Mouse (Mus musculus): ENCODE measurements around the gene Mia2. TPM values are rescaled to one million over a fixed set of nuclear protein-coding genes. Genes with fewer than 3 reads are reported as not detected.

The Mia2 gene
- total RNA-seq, 1 experiment from 2014 or later: 162 TPM

DNA sequence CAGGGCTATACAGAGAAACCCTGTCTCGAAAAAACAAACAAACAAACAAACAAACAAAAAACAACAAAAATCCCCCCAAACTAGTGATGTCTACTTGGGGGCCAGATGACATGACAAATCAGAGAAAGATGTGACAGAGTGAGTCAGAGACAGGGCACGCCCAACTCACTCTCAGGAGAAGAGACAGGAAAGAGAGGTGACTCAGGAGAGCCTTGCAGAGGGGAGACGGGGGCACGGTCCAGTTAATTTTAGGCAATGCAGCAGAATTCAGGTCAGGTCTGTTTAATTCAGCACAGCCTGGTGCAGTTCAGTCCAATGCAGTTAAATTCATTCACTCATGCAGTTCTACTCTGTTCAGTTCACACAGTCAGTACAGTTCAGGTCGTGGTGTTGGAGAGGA lies 9.4 kb upstream of the Mia2 start:
- ATAC-seq (replicated peaks; ENCODE audit: low read depth, poor library complexity, severe bottlenecking): no peak

DNA sequence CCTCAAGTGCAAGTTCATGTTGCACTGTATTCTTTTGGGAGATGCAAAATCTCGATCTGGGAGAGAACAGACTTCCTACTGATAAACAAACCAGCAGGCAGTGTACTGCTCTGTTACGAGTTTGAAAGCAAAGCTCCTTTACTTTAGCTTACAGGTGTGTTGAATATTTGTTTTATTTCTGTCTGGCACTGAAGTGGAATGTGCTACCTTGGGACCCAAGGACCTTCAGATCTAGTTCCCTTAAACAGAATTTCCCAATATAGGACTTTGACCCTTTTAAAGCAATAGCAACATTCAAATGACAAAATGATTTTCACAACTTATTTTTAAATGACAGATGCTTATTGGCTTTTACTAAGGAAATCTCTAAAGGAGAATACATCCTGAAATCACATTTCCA lies 2.1 kb upstream of the Mia2 start:
- ATAC-seq (replicated peaks; ENCODE audit: low read depth, poor library complexity, severe bottlenecking): no peak

DNA sequence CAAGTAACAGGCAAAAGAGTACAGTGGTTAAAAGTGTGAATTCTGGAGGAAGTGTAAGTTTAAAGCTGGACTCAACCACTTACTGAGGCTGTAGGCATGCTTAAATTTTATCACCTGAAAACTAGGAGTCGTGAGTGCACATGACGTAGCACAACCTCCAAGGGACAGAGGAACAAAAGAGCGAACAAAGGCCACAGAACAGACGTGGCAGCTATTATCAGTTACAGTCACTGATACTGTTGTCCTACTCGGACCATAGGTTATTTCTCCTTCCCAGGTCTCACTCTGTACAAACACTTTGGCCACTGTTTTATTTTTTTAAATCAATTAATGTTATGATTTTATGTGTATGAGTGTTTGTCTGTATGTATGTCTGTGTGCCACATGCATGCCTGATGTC lies 9.2 kb downstream of the Mia2 start:
- ATAC-seq (replicated peaks; ENCODE audit: low read depth, poor library complexity, severe bottlenecking): no peak

DNA sequence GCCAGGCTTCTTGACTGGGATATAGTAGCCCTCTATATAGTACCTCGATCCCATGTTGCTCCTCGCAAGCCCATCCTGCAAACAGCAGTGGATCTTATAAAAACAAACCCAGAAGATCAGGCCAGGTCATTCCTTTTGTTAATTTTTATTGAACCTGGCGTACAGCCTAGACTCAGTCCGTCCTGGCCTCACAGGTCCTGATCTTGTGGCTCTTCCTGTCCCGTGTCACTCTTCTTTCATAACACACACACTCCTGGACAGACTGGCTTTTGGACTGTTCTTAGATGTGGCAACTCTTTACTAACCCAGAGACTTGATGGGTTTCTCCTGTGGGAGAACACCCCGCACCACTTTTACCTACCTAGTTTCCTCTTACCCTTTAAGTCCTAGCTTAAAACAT lies 10.3 kb downstream of the Mia2 start:
- ATAC-seq (replicated peaks; ENCODE audit: low read depth, poor library complexity, severe bottlenecking): no peak

DNA sequence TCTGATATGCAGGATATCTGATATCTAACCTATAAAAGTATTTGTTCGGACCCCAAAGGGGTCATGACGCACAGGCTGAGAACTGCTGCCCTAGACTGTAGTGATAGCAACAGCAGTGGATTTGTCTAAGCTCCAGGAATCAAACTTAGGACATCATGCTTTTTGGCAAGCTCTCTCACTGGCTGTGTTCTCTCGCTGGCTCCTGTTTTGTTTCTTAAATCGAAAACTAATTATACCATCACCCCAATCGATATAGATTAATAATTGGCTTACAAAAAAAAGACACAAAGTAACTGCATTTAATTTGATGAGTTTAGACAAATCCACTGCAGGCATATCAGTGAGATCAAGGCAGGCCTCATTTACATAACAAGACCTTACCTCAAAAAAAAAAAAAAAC lies 10.9 kb downstream of the Mia2 start:
- no peak for ATAC-seq (replicated peaks; ENCODE audit: low read depth, poor library complexity, severe bottlenecking)

DNA sequence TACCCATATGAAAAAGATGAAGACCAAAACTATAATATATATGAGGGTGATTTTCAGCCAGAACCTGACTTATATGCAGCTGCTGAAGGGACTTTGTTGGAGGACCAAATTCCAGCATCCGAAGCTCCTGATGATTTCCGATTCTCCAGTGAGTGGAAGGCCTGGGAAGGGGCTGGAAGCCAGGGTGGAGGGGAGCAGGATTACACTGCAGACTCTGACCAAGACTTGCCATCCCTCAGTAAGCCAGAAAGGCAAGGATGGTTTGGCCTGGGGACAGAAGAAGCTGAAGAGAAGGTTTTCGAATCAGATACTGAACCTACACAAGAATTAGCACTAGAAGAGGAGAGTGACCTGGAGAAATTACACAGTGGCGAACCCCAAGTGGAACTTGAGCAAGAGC lies 12.3 kb downstream of the Mia2 start:
- no peak for ATAC-seq (replicated peaks; ENCODE audit: low read depth, poor library complexity, severe bottlenecking)

DNA sequence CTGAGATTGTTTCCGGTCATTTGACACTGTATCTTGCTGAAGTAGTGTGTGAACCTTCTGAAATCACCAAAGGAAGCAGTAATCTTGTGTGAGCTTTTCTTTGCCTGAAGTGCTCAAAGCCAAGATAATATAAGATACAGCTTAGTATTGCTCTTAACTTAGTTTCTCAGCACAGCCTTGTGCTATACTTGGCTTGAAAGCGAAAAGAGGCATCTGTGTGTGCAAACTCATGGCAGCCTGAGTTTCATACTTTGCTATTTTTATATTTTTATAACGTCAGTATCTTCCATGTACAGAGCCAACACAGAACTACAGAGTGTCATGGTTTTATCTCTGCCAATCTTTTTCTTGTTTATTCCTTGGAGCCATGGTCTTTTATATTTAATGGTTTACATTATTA lies 21.6 kb downstream of the Mia2 start:
- ATAC-seq (replicated peaks; ENCODE audit: low read depth, poor library complexity, severe bottlenecking): no peak

DNA sequence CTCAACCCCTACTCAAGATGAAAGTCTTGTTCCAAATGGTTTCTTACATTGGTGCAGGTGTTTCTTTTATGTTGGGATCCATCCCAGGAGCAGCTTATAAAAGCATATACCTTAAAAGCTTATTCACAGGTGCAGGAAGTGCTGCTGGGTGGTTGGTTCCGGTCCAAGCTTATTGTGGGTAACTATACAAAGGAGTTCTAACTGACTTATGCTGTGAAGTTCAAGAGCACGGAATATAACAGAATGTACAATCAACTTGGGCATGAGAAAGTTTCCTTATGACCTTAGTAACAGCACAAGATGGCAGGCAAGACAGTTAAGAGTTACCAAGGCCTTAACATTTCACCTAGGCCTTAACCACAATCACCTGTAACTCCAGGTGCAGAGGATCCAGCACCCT lies 29.8 kb downstream of the Mia2 start:
- ATAC-seq (replicated peaks; ENCODE audit: low read depth, poor library complexity, severe bottlenecking): no peak

DNA sequence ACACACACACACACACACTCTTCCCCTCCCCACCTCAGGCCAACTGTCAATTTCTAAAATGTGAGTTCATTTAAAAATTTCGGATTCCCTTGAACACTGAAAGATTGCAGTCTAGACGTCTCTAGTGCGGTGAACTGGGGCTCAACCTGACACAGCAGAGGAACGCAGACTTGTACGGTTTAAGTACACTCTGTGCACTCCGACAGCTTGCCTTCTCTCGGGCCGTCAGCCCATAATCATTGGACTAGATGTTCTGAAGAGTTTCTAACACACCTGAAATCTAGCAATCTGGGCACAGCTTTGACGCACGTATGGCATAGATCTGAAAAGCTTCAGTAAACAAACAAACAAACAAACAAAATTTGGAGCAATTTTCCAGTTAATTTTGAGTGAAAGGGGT lies 32.9 kb downstream of the Mia2 start:
- ATAC-seq (replicated peaks; ENCODE audit: low read depth, poor library complexity, severe bottlenecking): no peak

DNA sequence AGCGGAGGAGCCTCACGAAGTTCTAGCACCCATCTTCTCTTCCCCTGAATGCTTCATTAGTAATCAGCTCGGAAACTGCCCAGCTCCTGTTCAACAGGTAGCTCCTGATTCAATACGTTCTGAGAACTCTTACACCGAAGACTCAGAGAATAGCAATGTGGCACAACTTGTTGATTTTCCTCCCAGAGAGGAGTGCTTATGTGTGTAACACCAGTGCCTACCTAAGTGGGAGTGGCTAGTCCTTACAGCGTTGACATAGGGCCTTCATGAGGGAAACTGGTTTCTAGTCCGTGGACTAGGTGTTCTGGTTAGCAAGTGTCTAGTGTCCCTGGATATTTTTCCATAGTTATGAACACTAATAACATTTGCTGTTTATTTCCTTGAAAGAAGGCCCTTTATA lies 33.4 kb downstream of the Mia2 start:
- no peak for ATAC-seq (replicated peaks; ENCODE audit: low read depth, poor library complexity, severe bottlenecking)

DNA sequence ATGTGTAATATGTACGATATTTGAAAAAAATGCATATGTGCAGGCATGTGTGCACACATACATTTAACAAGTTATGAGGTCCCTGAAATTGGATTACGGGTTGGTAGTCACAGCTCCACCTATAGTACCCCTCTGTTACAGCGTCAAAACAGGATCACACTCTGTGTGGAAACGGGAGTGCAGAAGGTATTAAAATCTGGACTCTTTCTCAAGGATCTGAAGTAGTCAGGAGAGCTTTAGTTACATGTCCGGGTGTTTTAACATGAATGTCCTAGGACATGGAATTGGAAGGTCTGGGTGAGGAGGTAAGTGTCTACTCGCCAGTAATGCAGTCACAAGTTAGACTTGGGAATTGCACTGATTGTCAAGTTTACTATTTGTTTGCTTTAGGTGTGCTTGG lies 34.0 kb downstream of the Mia2 start:
- ATAC-seq (replicated peaks; ENCODE audit: low read depth, poor library complexity, severe bottlenecking): peak; percentile 21; the same call in 1 of the 2 replicates

DNA sequence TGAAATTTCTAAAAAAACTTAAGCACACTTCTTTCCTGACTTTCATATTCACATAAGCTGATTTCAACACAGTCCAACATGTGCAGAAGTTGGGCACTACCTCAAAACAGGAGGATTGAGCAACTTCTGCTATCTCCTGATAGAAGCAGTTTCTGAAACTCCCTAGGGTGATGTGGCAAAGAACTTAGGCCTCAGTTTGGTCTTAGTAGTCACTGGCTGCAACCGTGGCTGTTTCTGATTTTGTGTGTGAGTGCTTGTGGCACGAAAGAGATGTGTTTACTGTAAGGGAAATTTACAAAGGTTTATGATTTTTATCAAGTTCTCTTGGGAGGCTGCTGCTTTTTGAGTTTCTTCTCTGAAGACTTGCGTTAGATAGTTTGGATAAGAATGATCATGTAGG lies 34.6 kb downstream of the Mia2 start:
- peak; percentile 57 for ATAC-seq (replicated peaks; ENCODE audit: low read depth, poor library complexity, severe bottlenecking)

DNA sequence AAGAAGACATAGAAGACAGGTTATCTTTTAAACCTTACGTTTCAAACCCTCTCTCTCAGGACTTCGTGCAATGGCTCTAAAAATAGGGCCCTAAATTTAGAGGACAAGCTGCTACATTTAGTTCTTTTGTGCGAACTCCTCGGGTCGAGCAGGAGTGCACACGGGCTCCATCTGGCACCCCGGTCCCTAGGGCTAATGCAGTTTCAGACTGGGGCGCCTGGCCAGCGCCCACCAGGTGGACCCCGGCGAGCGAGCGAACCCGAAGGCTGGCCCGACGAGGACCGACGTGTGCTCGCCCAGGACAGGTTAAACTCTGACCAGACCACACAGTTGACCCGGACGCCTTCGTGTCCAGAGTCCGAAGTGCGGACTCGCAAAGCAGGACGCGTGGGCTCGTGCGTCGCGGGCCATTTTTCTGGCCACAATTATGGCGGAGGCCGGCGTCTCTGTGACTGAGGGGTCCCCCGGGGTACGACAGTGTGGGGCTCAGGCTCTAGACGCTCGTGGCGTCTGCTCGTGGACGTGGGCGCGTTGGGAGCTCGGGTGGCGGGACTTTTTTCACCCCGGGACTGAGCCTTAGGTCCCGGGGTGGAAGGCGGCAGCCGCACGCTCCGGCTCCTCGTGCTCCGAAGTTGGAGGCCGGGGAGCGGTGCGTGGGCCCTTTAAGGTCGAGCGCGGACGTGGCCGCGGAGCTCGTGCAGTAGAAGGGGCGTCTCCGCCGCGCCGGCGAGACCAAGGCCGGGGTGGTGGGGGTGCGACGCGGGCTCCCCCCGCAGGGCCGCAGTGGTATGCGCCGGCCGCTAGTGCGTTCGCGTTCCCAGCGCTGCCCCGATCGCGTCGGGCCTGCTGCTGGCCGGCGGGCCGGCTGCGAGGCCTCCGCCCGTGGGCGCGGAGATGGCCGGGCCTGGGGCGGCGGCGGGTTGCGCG lies 35.3 kb downstream of the Mia2 start:
- ATAC-seq (replicated peaks; ENCODE audit: low read depth, poor library complexity, severe bottlenecking): peak; percentile 77

DNA sequence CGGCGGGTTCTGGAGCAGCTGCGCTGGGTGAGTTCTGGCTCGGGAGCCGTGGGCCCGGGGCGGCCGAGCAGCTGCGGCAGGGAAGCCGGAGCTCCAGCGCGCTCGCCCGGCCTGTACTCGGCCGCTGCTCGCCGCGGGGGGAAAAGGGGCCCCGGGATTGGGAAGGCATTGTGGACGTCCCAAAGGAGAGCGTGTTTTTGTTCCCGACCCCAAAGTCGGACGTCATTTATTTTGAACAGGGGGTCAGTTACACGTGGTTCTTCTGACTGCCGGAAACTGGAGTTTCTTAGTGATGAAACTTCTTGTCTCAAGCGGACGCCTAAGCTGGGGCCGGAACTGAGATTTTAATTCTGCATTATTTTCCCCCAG lies 36.0 kb downstream of the Mia2 start:
- peak; percentile 13 for ATAC-seq (replicated peaks; ENCODE audit: low read depth, poor library complexity, severe bottlenecking)

DNA sequence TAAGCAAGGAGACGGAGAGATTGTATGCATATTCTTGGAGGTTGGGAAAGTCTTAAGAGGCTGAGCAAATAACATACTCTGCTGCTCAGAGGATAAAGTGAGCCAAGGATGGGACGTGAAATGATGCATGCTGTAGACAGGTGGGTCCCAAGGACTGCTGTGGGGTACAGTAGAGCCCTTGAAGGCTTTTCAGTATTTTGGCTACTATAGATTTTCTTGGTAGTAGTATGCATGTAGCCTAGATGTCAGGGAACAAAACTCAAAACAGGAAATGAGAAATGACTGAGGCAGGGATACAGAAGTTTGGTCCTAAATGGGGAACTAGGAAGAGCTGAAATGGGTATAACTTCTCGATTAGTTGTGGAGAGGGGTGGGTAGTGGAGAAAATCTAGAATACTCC lies 36.9 kb downstream of the Mia2 start:
- peak; percentile 7; the same call in 1 of the 2 replicates for ATAC-seq (replicated peaks; ENCODE audit: low read depth, poor library complexity, severe bottlenecking)

DNA sequence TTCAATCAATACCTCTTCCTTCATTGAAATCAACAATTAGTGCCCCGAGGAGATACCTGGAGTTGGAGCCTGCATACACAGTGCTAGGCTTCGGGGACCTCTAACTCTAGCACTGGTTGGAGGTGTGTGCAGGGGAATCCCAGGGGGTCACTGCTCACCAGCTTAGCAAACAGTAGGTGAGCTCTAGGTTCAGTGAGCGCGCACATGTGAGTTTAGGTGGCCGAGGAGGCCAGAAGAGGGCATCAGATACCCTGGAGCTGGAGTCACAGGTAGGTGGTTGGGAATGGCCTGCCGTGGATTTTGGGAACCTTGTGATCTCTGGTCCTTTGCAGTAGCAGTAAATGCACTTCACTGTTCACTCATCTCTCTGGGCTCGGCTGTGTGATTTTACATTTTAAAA lies 37.3 kb downstream of the Mia2 start:
- no peak for ATAC-seq (replicated peaks; ENCODE audit: low read depth, poor library complexity, severe bottlenecking)

DNA sequence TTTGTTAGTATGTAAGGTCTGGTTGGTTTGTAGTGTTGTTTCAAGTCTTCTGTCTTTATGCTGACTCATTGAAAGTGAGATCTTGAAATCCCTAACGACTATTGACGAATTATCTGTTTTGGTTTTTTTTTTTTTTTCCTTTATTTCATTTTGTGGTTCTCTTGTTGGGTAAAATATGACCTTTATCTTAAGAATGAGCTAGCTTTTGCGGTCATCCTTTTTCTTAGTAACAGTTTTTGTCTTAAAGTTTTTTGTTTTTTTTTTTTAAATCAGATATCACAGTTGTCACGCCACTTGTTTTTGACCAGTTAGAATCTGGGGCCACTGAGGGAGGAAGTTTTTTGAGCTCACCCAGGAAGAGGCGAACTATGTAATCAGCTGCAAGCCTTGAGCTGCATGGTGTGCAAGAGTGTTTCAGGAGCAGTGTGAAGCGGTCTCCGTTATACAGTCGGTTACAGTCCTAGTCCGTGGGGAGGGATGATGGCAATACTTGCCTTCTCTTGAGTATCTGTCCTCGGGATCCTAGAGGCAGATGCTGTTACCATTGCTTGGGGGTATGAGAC lies 37.9 kb downstream of the Mia2 start:
- no peak for ATAC-seq (replicated peaks; ENCODE audit: low read depth, poor library complexity, severe bottlenecking)

DNA sequence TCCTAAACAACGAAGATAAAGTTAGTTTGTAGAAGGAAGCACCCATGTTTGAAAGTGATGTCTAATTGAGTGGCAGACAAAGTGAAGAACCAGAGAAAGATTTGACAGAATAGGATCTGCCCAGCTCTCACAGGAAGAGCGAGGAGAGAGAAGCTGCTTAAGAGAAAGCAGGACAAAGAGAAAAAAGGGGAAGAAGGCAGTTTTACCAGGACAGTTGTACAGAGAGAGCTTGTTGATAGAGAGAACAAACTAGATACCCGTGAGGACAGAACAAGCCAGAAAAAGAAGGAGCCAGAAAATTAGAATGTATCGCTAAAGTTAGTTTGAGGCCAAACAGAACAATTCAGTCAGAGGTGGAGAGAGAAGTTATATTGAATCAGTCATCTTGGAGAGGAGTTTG lies 39.5 kb downstream of the Mia2 start:
- no peak for ATAC-seq (replicated peaks; ENCODE audit: low read depth, poor library complexity, severe bottlenecking)

DNA sequence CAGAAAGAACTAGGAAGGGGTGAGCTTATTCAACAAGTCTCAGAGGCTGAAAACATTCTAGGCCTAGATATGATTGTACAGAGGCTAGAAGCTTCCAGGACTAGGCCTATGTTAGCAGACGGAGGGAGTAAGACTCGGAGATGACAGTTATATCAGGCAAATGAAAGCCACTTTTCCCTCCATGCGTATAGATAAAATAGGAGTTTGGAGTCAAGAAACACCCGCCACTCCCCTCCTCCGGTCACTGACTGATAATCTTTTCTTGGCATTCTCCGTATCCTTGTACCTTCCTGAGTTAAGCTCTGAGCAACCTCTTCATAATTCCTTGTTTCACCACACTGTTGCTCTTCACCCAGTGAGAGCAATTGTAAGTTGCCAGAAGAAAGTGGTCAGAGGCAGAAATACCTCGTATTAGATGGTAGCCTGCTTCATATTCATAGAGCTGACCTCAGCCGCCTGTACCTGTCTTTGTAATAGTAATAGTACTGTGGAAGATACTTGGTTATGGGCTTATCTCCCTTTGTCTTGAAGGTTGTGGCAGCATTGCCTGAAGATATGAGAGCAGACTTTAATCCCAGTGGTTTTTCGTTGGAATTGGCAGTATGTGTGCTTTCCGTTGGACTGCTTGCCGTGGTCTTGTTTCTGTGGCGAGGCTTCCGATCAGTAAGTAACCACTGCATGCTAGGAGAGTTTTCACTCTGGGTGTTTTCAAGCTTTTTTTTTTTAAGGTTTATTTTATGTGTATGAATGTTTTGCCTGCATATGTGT lies 40.1 kb downstream of the Mia2 start:
- ATAC-seq (replicated peaks; ENCODE audit: low read depth, poor library complexity, severe bottlenecking): no peak

DNA sequence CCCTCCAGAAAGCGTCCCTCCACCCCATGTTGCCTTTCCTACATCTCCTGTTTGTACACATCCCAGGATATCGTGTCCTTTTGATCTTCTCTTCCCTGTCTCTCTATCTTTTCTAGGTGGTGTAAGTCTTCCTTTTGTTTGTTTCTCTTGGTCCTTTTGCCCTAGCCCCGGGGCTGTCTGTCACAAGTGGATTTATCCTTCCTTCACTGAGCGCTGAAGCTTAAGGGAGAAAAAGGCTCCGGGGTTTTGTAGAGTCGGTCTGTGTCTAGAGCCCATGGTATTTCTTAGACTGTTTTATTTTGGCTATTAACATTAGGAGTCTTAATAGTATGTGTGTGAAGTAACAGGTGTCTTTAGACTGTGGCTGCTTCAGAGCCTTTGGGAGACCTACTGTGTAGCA lies 41.4 kb downstream of the Mia2 start:
- no peak for ATAC-seq (replicated peaks; ENCODE audit: low read depth, poor library complexity, severe bottlenecking)

DNA sequence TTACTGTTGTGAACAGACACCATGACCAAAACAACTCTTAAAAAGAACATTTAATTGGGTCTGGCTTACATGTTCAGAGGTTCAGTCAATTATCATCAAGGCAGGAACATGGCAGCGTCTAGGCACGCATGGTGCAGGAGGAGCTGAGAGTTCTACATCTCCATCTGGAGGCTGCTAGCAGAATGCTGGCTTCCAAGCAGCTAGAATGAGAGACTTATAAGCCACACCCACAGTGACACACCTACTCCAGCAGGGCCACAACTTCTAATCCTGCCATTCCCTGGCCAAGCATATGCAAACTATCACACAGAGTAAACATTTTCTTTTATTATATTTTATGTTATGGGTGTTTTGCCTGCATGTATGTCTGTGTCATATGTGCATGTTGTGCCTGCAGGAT lies 43.8 kb downstream of the Mia2 start:
- ATAC-seq (replicated peaks; ENCODE audit: low read depth, poor library complexity, severe bottlenecking): no peak

Measured in common myeloid progenitor, adult 5-6 weeks (primary cell).